Mouse (Mus musculus): Measurements from ENCODE around the gene Plekhh3. TPM values are rescaled to one million over a fixed set of nuclear protein-coding genes. Genes with fewer than 3 reads are reported as not detected.
A peak's percentile ranks its signal among the peaks of the same experiment; 100 is the strongest.
"Not testable (repeated sequence)": the region's sequence is repeated elsewhere in the genome, so short reads cannot be mapped to it uniquely, and the experiment has no call there.

The Plekhh3 gene
- polyA plus RNA-seq, 1 experiment from 2014 or later: 4.5 TPM

GRCm38 (mm10) chr11:101138536-101139181, 32.5 kb downstream of the Plekhh3 start:
- no peaks in the 10 kb centered on the region for H3K9me3 ChIP-seq (replicated peaks)
- ATAC-seq: 0 out of 2 replicates have a peak, but pooled peaks have one; percentile 22
- WGBS: 20% methylated on average over 15 of the region's 15 CpGs
- peaks cover 29% of the 10 kb centered on the region for H3K4me1 ChIP-seq
- H3K4me3 ChIP-seq: no peak overlapping the region
- H3K9ac ChIP-seq: 0 out of 2 replicates have a peak overlapping the region, but pooled peaks have one; percentile 34
- peak overlapping the region; percentile 45 for H3K4me2 ChIP-seq
- no peaks in the 10 kb centered on the region for H3K36me3 ChIP-seq (ENCODE audit: poor library complexity, severe bottlenecking)
- peak overlapping the region; percentile 6; the same call in 1 of the 2 replicates for H3K27ac ChIP-seq
- H3K27me3 ChIP-seq: no peaks in the 10 kb centered on the region

GRCm38 (mm10) chr11:101137000-101137399, 34.2 kb downstream of the Plekhh3 start:
- Histone ChIP-seq H3K27ac (no peak overlapping the region), H3K4me2 (no peak overlapping the region), H3K36me3 (ENCODE audit: poor library complexity, severe bottlenecking) (no peaks in the 10 kb centered on the region), H3K4me3 (no peak overlapping the region), H3K27me3 (no peaks in the 10 kb centered on the region), H3K9me3 (replicated peaks) (no peaks in the 10 kb centered on the region), H3K9ac (no peak overlapping the region), H3K4me1 (peaks cover 26% of the 10 kb centered on the region)
- ATAC-seq: no peak
- WGBS: 77% methylated on average over 7 of the region's 7 CpGs

- no peak overlapping the region for H3K4me2 ChIP-seq
- H3K27ac ChIP-seq: no peak overlapping the region
- ATAC-seq: no peak
- H3K27me3 ChIP-seq: no peaks in the 10 kb centered on the region
- peaks cover 6% of the 10 kb centered on the region; the same call in 1 of the 2 replicates for H3K4me1 ChIP-seq
- 0 out of 2 replicates have a peak, but pooled peaks cover 4% of the 10 kb centered on the region for H3K9me3 ChIP-seq (replicated peaks)
- 80% methylated on average over 13 of the region's 13 CpGs for WGBS
- H3K36me3 ChIP-seq (ENCODE audit: poor library complexity, severe bottlenecking): no peaks in the 10 kb centered on the region
- H3K4me3 ChIP-seq: no peak overlapping the region
- no peak overlapping the region for H3K9ac ChIP-seq
Measured at GRCm38 (mm10) chr11:101134217-101134865, 36.8 kb downstream of the Plekhh3 start.

- 86% methylated on average over 12 of the region's 12 CpGs for WGBS
- Histone ChIP-seq H3K9ac (no peak overlapping the region), H3K27me3 (no peaks in the 10 kb centered on the region), H3K9me3 (replicated peaks) (0 out of 2 replicates have a peak, but pooled peaks cover 4% of the 10 kb centered on the region), H3K27ac (no peak overlapping the region), H3K4me3 (no peak overlapping the region), H3K36me3 (ENCODE audit: poor library complexity, severe bottlenecking) (no peaks in the 10 kb centered on the region), H3K4me1 (no peaks in the 10 kb centered on the region), H3K4me2 (no peak overlapping the region)
- no peak for ATAC-seq
Measured at GRCm38 (mm10) chr11:101133037-101133436, 38.1 kb downstream of the Plekhh3 start.

GRCm38 (mm10) chr11:101131701-101132100, 39.5 kb downstream of the Plekhh3 start:
- H3K27ac ChIP-seq: no peak overlapping the region
- no peaks in the 10 kb centered on the region for H3K27me3 ChIP-seq
- peaks cover 4% of the 10 kb centered on the region; the same call in 1 of the 2 replicates for H3K9me3 ChIP-seq (replicated peaks)
- H3K36me3 ChIP-seq (ENCODE audit: poor library complexity, severe bottlenecking): peaks cover 7% of the 10 kb centered on the region
- no peak overlapping the region for H3K4me3 ChIP-seq
- ATAC-seq: no peak
- WGBS: 87% methylated on average over 6 of the region's 6 CpGs
- no peaks in the 10 kb centered on the region for H3K4me1 ChIP-seq
- no peak overlapping the region for H3K4me2 ChIP-seq
- no peak overlapping the region for H3K9ac ChIP-seq

- WGBS: 87% methylated on average over 2 of the region's 2 CpGs
- no peak for ATAC-seq
- H3K27ac ChIP-seq: no peak overlapping the region
- H3K4me3 ChIP-seq: no peak overlapping the region
- H3K4me2 ChIP-seq: no peak overlapping the region
- H3K36me3 ChIP-seq (ENCODE audit: poor library complexity, severe bottlenecking): peaks cover 12% of the 10 kb centered on the region
- no peak overlapping the region for H3K9ac ChIP-seq
- H3K9me3 ChIP-seq (replicated peaks): peaks cover 4% of the 10 kb centered on the region; the same call in 1 of the 2 replicates
- no peaks in the 10 kb centered on the region for H3K27me3 ChIP-seq
- H3K4me1 ChIP-seq: no peaks in the 10 kb centered on the region
Measured at GRCm38 (mm10) chr11:101131187-101131586, 40.0 kb downstream of the Plekhh3 start.

GRCm38 (mm10) chr11:101130056-101130756, 40.9 kb downstream of the Plekhh3 start:
- H3K4me3 ChIP-seq: no peak overlapping the region
- H3K4me1 ChIP-seq: no peaks in the 10 kb centered on the region
- H3K9ac ChIP-seq: peak overlapping the region; percentile 30; the same call in 1 of the 2 replicates
- no peak for ATAC-seq
- 55% methylated on average over 18 of the region's 18 CpGs for WGBS
- no peaks in the 10 kb centered on the region for H3K27me3 ChIP-seq
- H3K36me3 ChIP-seq (ENCODE audit: poor library complexity, severe bottlenecking): peaks cover 22% of the 10 kb centered on the region
- peaks cover 4% of the 10 kb centered on the region; the same call in 1 of the 2 replicates for H3K9me3 ChIP-seq (replicated peaks)
- H3K27ac ChIP-seq: no peak overlapping the region
- no peak overlapping the region for H3K4me2 ChIP-seq

- Histone ChIP-seq H3K4me2 (no peak overlapping the region), H3K9ac (no peak overlapping the region), H3K9me3 (replicated peaks) (peaks cover 4% of the 10 kb centered on the region; the same call in 1 of the 2 replicates), H3K27ac (no peak overlapping the region), H3K4me1 (no peaks in the 10 kb centered on the region), H3K27me3 (no peaks in the 10 kb centered on the region), H3K4me3 (no peak overlapping the region), H3K36me3 (ENCODE audit: poor library complexity, severe bottlenecking) (peaks cover 31% of the 10 kb centered on the region)
- 85% methylated on average over 11 of the region's 11 CpGs for WGBS
- ATAC-seq: no peak
Measured at GRCm38 (mm10) chr11:101128996-101129577, 42.1 kb downstream of the Plekhh3 start.

GRCm38 (mm10) chr11:101127075-101127474, 44.1 kb downstream of the Plekhh3 start:
- 80% methylated on average over 1 of the region's 1 CpGs for WGBS
- Histone ChIP-seq H3K4me1 (no peaks in the 10 kb centered on the region), H3K27me3 (no peaks in the 10 kb centered on the region)

GRCm38 (mm10) chr11:101125008-101125407, 46.1 kb downstream of the Plekhh3 start:
- H3K4me1 ChIP-seq: peaks cover 15% of the 10 kb centered on the region
- H3K4me2 ChIP-seq; H3K9ac ChIP-seq; H3K4me3 ChIP-seq; H3K27ac ChIP-seq; ATAC-seq; H3K27me3 ChIP-seq; H3K9me3 ChIP-seq (replicated peaks): not testable (repeated sequence)
- 95% methylated on average over 9 of the region's 9 CpGs for WGBS
- peaks cover 49% of the 10 kb centered on the region for H3K36me3 ChIP-seq (ENCODE audit: poor library complexity, severe bottlenecking)

More at GRCm38 (mm10) chr11:101127075-101127474, 44.1 kb downstream of the Plekhh3 start:
- Histone ChIP-seq H3K9ac (no peak overlapping the region), H3K36me3 (ENCODE audit: poor library complexity, severe bottlenecking) (peaks cover 49% of the 10 kb centered on the region), H3K4me2 (no peak overlapping the region), H3K27ac (no peak overlapping the region), H3K4me3 (no peak overlapping the region), H3K9me3 (replicated peaks) (peaks cover 4% of the 10 kb centered on the region; the same call in 1 of the 2 replicates)
- ATAC-seq: no peak

GRCm38 (mm10) chr11:101124494-101124893, 46.7 kb downstream of the Plekhh3 start:
- H3K27ac ChIP-seq; H3K4me3 ChIP-seq; H3K27me3 ChIP-seq; H3K9ac ChIP-seq; H3K4me2 ChIP-seq; ATAC-seq; H3K9me3 ChIP-seq (replicated peaks): not testable (repeated sequence)
- Histone ChIP-seq H3K4me1 (peaks cover 15% of the 10 kb centered on the region), H3K36me3 (ENCODE audit: poor library complexity, severe bottlenecking) (peaks cover 49% of the 10 kb centered on the region)
- WGBS: 92% methylated on average over 8 of the region's 8 CpGs

Measured in forebrain, embryonic 13.5 days (tissue).